Mouse (Mus musculus) heart, embryonic 14.5 days (tissue): ENCODE measurements around the gene Zbtb40. TPM values are rescaled to one million over a fixed set of nuclear protein-coding genes. Genes with fewer than 3 reads are reported as not detected.

Source experiments
- ATAC-seq: fragments of 200-750 bp; cut with Nextera tagmentation; 2 replicates; pipeline ENCODE4 v1.8.0; 2017; ENCODE audit warnings: low read depth, moderate TSS enrichment; ENCODE audit not compliant: insufficient number of reproducible peaks, insufficient read depth, low FRiP score
- H3K27ac ChIP-seq, 2 experiments: fragments of 200-500 bp in 1 of 2; fragments of 300-500 bp in 1 of 2; sonication (generic) in 1 of 2; replicated peaks in 1 of 2; 2 replicates each; pipeline ENCODE4 v1.5.1; 2012 to 2014; ENCODE audit warnings: low read depth in 2 of 2, low read length in 2 of 2, control low read depth in 1 of 2, mild to moderate bottlenecking in 1 of 2, mixed read lengths in 1 of 2; ENCODE audit not compliant: control insufficient read depth in 1 of 2, insufficient read depth in 1 of 2
- H3K27me3 ChIP-seq: fragments of 300-500 bp; sonication (generic); 2 replicates; pipeline ENCODE4 v1.6.1; 2014; ENCODE audit warnings: mild to moderate bottlenecking, low read length, control low read depth; ENCODE audit not compliant: control insufficient read depth, insufficient read depth
- H3K36me3 ChIP-seq: fragments of 300-500 bp; sonication (generic); 2 replicates; pipeline ENCODE4 v1.6.1; 2014; ENCODE audit warnings: mild to moderate bottlenecking, control low read depth, low read length, mixed read lengths; ENCODE audit not compliant: control insufficient read depth, insufficient read depth
- H3K4me1 ChIP-seq, 2 experiments: fragments of 200-500 bp in 1 of 2; fragments of 300-500 bp in 1 of 2; sonication (generic) in 1 of 2; 2 replicates each; pipeline ENCODE4 v1.6.1; 2012 to 2014; ENCODE audit warnings: low read length in 2 of 2, control low read depth in 1 of 2, mixed read lengths in 1 of 2; ENCODE audit not compliant: control insufficient read depth in 2 of 2, insufficient read depth in 2 of 2
- H3K4me2 ChIP-seq: fragments of 300-500 bp; sonication (generic); 2 replicates; pipeline ENCODE4 v1.6.1; 2014; ENCODE audit warnings: mild to moderate bottlenecking, low read length
- H3K4me3 ChIP-seq, 2 experiments: fragments of 200-500 bp in 1 of 2; fragments of 300-500 bp in 1 of 2; sonication (generic) in 1 of 2; 2 replicates each; pipeline ENCODE4 v1.5.1; 2012 to 2014; ENCODE audit warnings: low read length in 2 of 2, mild to moderate bottlenecking in 2 of 2, control low read depth in 1 of 2, low read depth in 1 of 2, moderate library complexity in 1 of 2; ENCODE audit not compliant: control insufficient read depth in 1 of 2, insufficient read depth in 1 of 2
- H3K9ac ChIP-seq: fragments of 300-500 bp; sonication (generic); 2 replicates; pipeline ENCODE4 v1.6.1; 2014; ENCODE audit warnings: mild to moderate bottlenecking, low read length
- H3K9me3 ChIP-seq: fragments of 300-500 bp; sonication (generic); 2 replicates; pipeline ENCODE4 v1.6.1; 2016; ENCODE audit warnings: low read length, control low read depth; ENCODE audit not compliant: control insufficient read depth
- WGBS: fragments of 180-500 bp; shearing (Covaris S2); extraction: QIAGEN DNeasy Blood & Tissue Kit; methylation state at CpG from one replicate; pipeline ENCODE4 v1.1.7; 2014; 5-methylcytosine and 5-hydroxymethylcytosine counted together
- polyA plus RNA-seq: library from polyadenylated mRNA; unstranded; fragments of >200 nt; fragmentation: Nextera tagmentation; extraction: Ambion mirVana; gene quantifications from 2 replicates; pipeline ENCODE4 v1.2.1, GENCODE M21; 2014

Gene Zbtb40
- polyA plus RNA-seq, 1 experiment from 2014 or later: 2.3 TPM

DNA sequence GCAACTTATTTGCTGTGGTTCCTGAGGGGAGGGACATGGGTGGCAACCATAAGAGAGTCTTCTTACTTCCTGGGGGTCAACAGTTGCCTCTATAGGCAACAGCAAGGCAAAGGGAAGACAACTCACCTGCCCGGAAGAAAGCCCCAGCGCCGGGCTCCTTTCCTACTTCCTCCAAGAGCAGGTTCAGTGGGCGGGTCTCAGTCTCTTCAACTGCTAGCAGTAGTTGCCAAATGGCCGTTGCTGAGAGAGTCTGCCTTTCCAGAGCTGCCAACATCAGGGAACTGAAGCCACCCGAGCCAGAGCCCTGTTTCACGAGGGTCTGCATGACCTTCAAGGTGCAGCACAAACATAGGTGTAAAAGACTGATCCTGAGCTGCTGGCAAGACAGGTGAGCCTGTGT is 50.2 kb downstream of the Zbtb40 start:
- Histone ChIP-seq H3K27me3 (no peaks in the 10 kb centered on the region), H3K36me3 (peaks cover 74% of the 10 kb centered on the region), H3K4me3 (no peak overlapping the region), H3K4me1 (no peaks in the 10 kb centered on the region), H3K9me3 (no peaks in the 10 kb centered on the region), H3K4me2 (no peak overlapping the region), H3K27ac (no peak overlapping the region), H3K9ac (no peak overlapping the region)
- WGBS: 83% methylated on average over 7 of the region's 7 CpGs
- ATAC-seq: no peak

DNA sequence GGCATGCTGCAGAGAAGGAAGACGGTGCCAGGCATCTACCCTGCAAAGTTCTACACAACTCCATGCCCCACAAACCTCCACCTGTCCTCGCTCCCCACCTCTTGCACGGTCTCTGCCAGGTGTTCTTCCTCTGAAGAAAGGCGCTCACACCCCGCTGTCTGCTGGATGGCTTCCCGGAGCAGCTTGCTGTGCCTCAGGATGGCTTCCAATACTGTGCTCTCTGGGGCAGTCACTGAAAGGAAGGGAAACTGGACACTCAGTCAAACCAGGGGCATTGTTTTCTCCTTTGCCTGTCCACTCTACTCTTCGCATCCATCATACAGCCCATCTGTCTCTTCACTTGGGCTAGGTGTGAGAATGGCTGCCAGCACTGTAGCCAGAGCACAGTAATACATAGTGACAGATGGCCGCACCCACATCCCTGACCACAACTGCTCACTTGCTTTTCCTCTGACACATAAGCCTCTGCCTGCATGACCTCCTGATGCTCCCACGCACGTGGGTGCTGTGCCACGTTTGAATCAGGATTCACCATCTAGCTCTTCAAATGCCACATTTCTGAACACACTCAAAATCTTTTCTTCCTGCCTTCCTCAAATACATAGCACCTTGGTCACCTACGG is 50.8 kb downstream of the Zbtb40 start:
- Histone ChIP-seq H3K4me3 (no peak overlapping the region), H3K27ac (no peak overlapping the region), H3K9ac (no peak overlapping the region), H3K36me3 (peaks cover 80% of the 10 kb centered on the region), H3K27me3 (no peaks in the 10 kb centered on the region), H3K4me2 (no peak overlapping the region), H3K4me1 (no peaks in the 10 kb centered on the region), H3K9me3 (no peaks in the 10 kb centered on the region)
- ATAC-seq: no peak
- WGBS: 88% methylated on average over 12 of the region's 12 CpGs

DNA sequence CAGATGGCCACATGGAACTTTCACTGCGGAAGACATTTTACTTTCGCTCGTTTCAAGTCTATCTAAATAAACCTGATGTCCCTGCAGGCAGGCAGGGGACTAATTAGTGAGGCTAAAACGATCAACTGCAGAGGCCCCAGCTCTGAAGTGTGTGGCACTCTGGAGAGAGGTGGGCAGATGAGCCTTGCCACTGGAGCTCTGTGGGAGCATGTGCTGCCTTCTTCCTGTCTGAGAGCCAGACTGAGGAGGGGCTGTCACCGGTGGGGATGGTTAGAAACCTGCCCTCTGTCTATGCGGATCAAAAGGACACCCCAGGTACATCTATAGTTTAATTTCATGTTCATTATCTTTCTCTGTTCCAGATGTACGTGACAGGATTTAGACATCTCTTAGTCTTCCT is 51.7 kb downstream of the Zbtb40 start:
- Histone ChIP-seq H3K27me3 (no peaks in the 10 kb centered on the region), H3K36me3 (peaks cover 88% of the 10 kb centered on the region), H3K9me3 (no peaks in the 10 kb centered on the region), H3K27ac (no peak overlapping the region), H3K4me3 (no peak overlapping the region), H3K9ac (no peak overlapping the region), H3K4me2 (no peak overlapping the region), H3K4me1 (no peaks in the 10 kb centered on the region)
- 76% methylated on average over 7 of the region's 7 CpGs for WGBS
- no peak for ATAC-seq

DNA sequence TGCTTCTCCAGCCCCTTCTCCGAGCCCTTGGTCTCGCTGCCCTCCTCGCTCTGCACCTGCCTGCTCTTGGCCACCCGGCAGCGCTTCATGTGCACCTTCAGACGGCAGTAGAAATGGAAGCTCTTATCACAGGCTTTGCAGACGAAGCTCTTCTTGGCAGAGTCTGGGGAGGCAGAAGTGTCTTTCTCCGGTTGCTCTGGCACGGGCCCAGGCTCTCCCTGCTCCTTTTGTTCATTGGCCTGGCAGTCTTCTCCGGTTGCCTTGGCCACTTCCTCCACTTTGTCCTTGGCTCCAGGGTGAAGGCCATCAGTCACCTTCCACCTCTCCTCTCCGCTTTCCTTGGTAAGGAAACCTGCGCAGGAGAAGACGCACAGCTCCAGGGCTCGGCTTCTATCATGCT is 53.2 kb downstream of the Zbtb40 start:
- H3K36me3 ChIP-seq: peaks cover 95% of the 10 kb centered on the region
- no peaks in the 10 kb centered on the region for H3K27me3 ChIP-seq
- no peak overlapping the region for H3K9ac ChIP-seq
- WGBS: 83% methylated on average over 14 of the region's 14 CpGs
- H3K4me1 ChIP-seq: no peaks in the 10 kb centered on the region
- no peak overlapping the region for H3K4me2 ChIP-seq
- H3K9me3 ChIP-seq: no peaks in the 10 kb centered on the region
- no peak overlapping the region for H3K4me3 ChIP-seq
- H3K27ac ChIP-seq: no peak overlapping the region
- no peak for ATAC-seq

DNA sequence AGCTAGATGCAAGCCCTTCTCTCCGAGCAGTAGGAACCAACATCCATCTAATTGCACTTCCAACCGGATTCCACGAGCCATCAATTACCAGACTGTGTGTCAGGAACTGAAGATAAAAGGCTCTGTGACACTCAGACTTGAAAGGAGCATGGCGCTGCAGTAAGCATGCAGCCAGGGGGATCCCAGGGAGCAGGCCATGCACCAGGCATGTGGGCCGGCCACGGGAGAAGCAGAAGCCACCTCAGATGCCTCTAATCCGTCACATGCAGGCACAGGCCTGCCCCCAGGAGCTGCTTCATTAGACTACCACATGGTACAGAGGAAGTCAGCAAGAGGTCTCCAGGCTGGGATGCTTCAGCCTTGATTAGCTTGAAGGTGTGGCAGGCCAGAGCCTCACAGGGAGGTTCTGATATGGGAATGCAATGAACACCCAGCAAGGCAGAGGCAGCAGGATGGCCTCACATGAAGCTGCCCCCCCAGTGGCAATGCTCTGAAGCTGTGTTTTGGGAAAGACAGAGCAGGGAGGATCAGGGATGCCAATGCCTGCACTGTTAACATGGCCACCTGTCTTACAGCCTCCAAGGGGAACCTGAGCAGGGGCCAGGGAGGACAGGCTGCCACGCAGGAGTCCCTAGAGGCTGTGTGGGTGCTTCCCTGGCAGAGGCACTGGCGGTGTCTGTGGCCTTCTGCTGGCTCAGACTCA is 66.5 kb downstream of the Zbtb40 start:
- peaks cover 30% of the 10 kb centered on the region for H3K36me3 ChIP-seq
- H3K4me2 ChIP-seq: no peak overlapping the region
- H3K9ac ChIP-seq: no peak overlapping the region
- no peak overlapping the region for H3K4me3 ChIP-seq
- 64% methylated on average over 9 of the region's 9 CpGs for WGBS
- H3K9me3 ChIP-seq: no peaks in the 10 kb centered on the region
- H3K27me3 ChIP-seq: peaks cover 3% of the 10 kb centered on the region
- no peak overlapping the region for H3K27ac ChIP-seq
- ATAC-seq: no peak
- H3K4me1 ChIP-seq: no peaks in the 10 kb centered on the region

DNA sequence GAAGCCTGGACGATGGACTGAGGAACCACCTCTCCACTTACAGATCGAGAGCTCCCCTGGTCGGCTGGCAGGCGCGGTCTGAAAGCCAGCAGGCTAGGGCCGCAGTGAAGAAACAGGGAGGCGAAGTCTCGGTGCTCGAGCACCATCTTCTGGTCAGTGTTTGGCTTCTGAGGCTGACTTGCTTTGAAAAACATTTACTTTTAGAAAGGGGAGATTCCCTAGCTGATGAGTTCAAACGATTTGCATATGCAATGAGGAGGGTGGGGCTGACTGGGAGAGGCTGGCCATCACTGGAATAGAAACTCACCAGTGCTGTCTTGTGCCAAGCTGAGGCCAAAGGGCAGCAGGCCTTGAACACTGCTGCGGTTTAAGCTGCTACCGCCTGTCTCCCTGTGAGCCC is 67.3 kb downstream of the Zbtb40 start:
- peaks cover 11% of the 10 kb centered on the region for H3K27me3 ChIP-seq
- 16% methylated on average over 12 of the region's 12 CpGs for WGBS
- ATAC-seq: no peak

DNA sequence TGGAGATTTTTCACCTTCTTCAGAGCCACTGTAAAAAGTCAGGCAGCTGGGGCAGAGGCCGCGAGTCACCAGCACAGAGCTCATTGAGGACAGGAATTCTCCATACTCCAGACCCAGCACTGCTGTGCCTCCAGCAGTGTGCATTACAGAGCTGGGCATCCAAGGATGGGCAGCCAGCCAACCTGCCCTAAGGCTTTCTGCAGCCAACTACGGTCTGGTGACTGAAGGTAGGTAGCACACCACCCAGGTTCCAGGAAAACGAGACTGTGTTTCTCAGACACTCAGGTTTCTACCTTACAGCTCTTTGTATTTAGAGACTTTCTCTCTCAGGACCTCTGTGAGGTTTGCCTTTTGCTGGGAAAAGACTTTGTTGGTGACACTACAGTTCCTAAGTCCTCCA is 67.7 kb downstream of the Zbtb40 start:
- H3K9ac ChIP-seq: no peak overlapping the region
- WGBS: 63% methylated on average over 4 of the region's 4 CpGs

More for the DNA sequence above, 67.3 kb downstream of the Zbtb40 start:
- peaks cover 22% of the 10 kb centered on the region; the same call in 1 of the 2 replicates for H3K36me3 ChIP-seq
- no peak overlapping the region for H3K4me3 ChIP-seq
- no peak overlapping the region for H3K27ac ChIP-seq
- H3K4me2 ChIP-seq: no peak overlapping the region
- H3K9me3 ChIP-seq: no peaks in the 10 kb centered on the region
- H3K4me1 ChIP-seq: no peaks in the 10 kb centered on the region
- no peak overlapping the region for H3K9ac ChIP-seq

More for the DNA sequence above, 67.7 kb downstream of the Zbtb40 start:
- no peak for ATAC-seq
- no peak overlapping the region for H3K27ac ChIP-seq
- no peak overlapping the region for H3K4me2 ChIP-seq
- H3K4me3 ChIP-seq: no peak overlapping the region
- no peaks in the 10 kb centered on the region for H3K4me1 ChIP-seq
- H3K36me3 ChIP-seq: peaks cover 18% of the 10 kb centered on the region; the same call in 1 of the 2 replicates
- peaks cover 11% of the 10 kb centered on the region for H3K27me3 ChIP-seq
- H3K9me3 ChIP-seq: no peaks in the 10 kb centered on the region
